Mouse (Mus musculus) stomach, embryonic 14.5 days (tissue): ENCODE data around the gene Sos2. TPM values are rescaled to one million over a fixed set of nuclear protein-coding genes. Genes with fewer than 3 reads are reported as not detected.

Source experiments
- ATAC-seq: fragments of 200-750 bp; cut with Nextera tagmentation; 2 replicates; pipeline ENCODE4 v1.8.0; 2017; ENCODE audit warnings: low read depth, moderate TSS enrichment; ENCODE audit not compliant: insufficient number of reproducible peaks, insufficient read depth, low FRiP score
- H3K27ac ChIP-seq: fragments of 300-500 bp; sonication (generic); 2 replicates; pipeline ENCODE4 v1.5.1; 2014; ENCODE audit warnings: mild to moderate bottlenecking, low read length, moderate library complexity, mixed read lengths
- H3K27me3 ChIP-seq: fragments of 300-500 bp; sonication (generic); 2 replicates; pipeline ENCODE4 v1.6.1; 2014; ENCODE audit warnings: low read length, control low read depth, mixed read lengths; ENCODE audit not compliant: control insufficient read depth, insufficient read depth
- H3K36me3 ChIP-seq: fragments of 300-500 bp; sonication (generic); 2 replicates; pipeline ENCODE4 v1.6.1; 2014; ENCODE audit warnings: mild to moderate bottlenecking, control low read depth, low read length, moderate library complexity, mixed read lengths; ENCODE audit not compliant: control insufficient read depth, insufficient read depth
- H3K4me1 ChIP-seq: fragments of 300-500 bp; sonication (generic); 2 replicates; pipeline ENCODE4 v1.6.1; 2014; ENCODE audit warnings: low read length, control low read depth, mixed read lengths; ENCODE audit not compliant: control insufficient read depth, insufficient read depth
- H3K4me2 ChIP-seq: fragments of 300-500 bp; sonication (generic); replicated peaks from 2 replicates; pipeline ENCODE4 v1.6.1; 2014; ENCODE audit warnings: low read depth, low read length, control low read depth
- H3K4me3 ChIP-seq: fragments of 300-500 bp; sonication (generic); 2 replicates; pipeline ENCODE4 v1.5.1; 2014; ENCODE audit warnings: low read depth, low read length, control low read depth
- H3K9ac ChIP-seq: fragments of 300-500 bp; sonication (generic); replicated peaks from 2 replicates; pipeline ENCODE4 v1.6.1; 2014; ENCODE audit warnings: low read depth, mild to moderate bottlenecking, control low read depth, low read length, moderate library complexity, mixed read lengths
- H3K9me3 ChIP-seq: fragments of 300-500 bp; sonication (generic); 2 replicates; pipeline ENCODE4 v1.6.1; 2016; ENCODE audit warnings: low read depth, low read length, control low read depth; ENCODE audit not compliant: control insufficient read depth
- WGBS: fragments of 180-500 bp; shearing (Covaris S2); extraction: QIAGEN DNeasy Blood & Tissue Kit; methylation state at CpG from one replicate; pipeline ENCODE4 v1.1.7; 2014; 5-methylcytosine and 5-hydroxymethylcytosine counted together
- polyA plus RNA-seq: library from polyadenylated mRNA; unstranded; fragments of >200 nt; fragmentation: Nextera tagmentation; extraction: Ambion mirVana; gene quantifications from 2 replicates; pipeline ENCODE4 v1.2.1, GENCODE M21; 2014

Gene Sos2
- polyA plus RNA-seq, 1 experiment from 2014 or later = 15.0 TPM

DNA sequence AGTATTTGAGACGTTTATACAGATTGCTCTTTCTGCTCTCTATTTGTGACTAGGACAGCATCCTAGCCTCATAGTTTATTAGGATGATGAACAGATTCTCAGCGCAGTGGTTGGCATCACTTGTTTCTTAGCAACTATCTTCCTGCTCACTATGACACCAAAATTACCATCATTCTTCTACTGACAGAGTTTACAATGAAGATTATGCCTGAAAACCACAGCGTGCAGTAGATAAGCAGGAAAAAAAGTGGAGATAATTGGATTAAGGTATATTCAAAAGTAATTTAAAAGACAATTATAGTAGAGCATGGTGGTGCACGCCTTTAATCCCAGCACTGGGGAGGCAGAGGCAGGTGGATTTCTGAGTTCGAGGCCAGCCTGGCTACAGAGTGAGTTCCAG is 88.5 kb downstream of the Sos2 start:
- H3K27ac ChIP-seq = no peak overlapping the region
- no peak overlapping the region for H3K4me2 ChIP-seq
- H3K4me1 ChIP-seq = no peaks in the 10 kb centered on the region
- WGBS = 86% methylated on average over 5 of the region's 5 CpGs
- no peak overlapping the region for H3K9ac ChIP-seq
- H3K27me3 ChIP-seq = no peaks in the 10 kb centered on the region
- peaks cover 21% of the 10 kb centered on the region for H3K36me3 ChIP-seq
- ATAC-seq = no peak
- H3K4me3 ChIP-seq = no peak overlapping the region
- H3K9me3 ChIP-seq = no peaks in the 10 kb centered on the region

DNA sequence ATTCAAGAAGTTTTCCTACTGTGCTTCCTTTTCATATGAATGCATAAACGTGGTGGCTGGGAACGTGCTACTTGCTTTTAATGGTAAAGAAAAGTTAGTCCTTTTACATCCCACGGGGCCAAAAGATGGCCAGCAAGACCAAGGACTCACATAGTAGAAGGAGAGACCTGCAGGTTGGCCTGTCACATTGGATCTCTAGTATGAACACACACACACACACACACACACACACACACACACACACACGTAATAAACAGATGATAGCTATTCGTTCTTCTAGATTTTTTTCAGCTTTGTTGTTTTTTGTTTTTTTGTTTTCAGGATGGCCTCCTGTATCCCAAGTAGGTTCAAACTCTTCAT is 98.4 kb downstream of the Sos2 start:
- H3K9ac ChIP-seq = peak overlapping the region; percentile 71; the same call in 1 of the 2 replicates
- no peaks in the 10 kb centered on the region for H3K9me3 ChIP-seq
- peak overlapping the region; percentile 78 for H3K4me2 ChIP-seq
- peak overlapping the region; percentile 79 for H3K4me3 ChIP-seq
- H3K27me3 ChIP-seq = no peaks in the 10 kb centered on the region
- no peak for ATAC-seq
- 43% methylated on average over 5 of the region's 5 CpGs for WGBS
- peak overlapping the region; percentile 77 for H3K27ac ChIP-seq
- H3K36me3 ChIP-seq = peaks cover 36% of the 10 kb centered on the region
- 0 out of 2 replicates have a peak, but pooled peaks cover 4% of the 10 kb centered on the region for H3K4me1 ChIP-seq

DNA sequence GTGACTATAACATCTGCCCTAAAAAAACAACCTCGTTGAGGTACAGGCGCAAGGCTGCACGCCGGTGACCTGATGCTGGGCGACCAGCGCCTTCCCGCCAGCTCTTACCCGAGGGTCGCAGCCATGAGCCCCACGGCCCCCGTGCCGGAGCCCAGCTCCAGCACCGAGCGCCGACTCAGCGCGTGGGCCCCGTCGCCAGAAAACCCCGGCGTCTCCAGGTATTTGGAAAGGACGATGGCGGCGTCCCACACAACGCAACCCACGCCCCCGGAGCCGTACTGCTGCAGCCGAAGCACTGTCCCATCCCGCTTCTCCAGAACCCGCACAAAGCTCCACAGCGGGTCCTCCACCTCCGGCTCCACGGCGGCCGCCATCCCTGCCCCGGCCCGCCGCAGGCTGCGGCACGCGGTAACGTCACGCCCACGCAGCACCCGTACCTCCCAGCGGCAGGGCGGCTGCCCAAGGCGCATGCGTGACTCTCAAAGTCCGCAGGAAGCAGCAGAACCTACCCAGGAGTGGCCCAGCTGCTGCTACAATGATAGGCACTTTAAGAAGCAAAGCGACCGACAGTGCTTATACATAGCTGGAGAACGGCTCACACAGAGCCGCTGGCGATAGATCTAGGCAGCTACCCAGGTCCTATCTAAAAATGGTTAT is 98.9 kb downstream of the Sos2 start, which contains the start of gene Vcpkmt:
Gene Vcpkmt, minus strand, starts transcription at position 416 of the 657 bp plus-strand sequence.
- Histone ChIP-seq H3K27ac (peak within 1 kb of the TSS; percentile 77), H3K4me3 (peak within 1 kb of the TSS; percentile 79), H3K4me1 (0 out of 2 replicates have a peak, but pooled peaks cover 4% of the 10 kb centered on the region), H3K9me3 (no peaks in the 10 kb centered on the region), H3K9ac (peak within 1 kb of the TSS; percentile 71), H3K4me2 (peak within 1 kb of the TSS; percentile 78), H3K27me3 (no peaks in the 10 kb centered on the region), H3K36me3 (peaks cover 38% of the 10 kb centered on the region)
- ATAC-seq = peak; percentile 98
- WGBS = under 1% methylated on average over 56 of the region's 56 CpGs

- Histone ChIP-seq H3K4me1 (0 out of 2 replicates have a peak, but pooled peaks cover 4% of the 10 kb centered on the region), H3K4me3 (peak overlapping the region; percentile 79), H3K4me2 (peak overlapping the region; percentile 78), H3K9ac (peak overlapping the region; percentile 71), H3K27ac (peak overlapping the region; percentile 77), H3K9me3 (no peaks in the 10 kb centered on the region), H3K36me3 (peaks cover 38% of the 10 kb centered on the region), H3K27me3 (no peaks in the 10 kb centered on the region)
- no peak for ATAC-seq
- 19% methylated on average over 9 of the region's 9 CpGs for WGBS
Measured at GRCm38 (mm10) chr12:69582216-69582612, 99.4 kb downstream of the Sos2 start.

DNA sequence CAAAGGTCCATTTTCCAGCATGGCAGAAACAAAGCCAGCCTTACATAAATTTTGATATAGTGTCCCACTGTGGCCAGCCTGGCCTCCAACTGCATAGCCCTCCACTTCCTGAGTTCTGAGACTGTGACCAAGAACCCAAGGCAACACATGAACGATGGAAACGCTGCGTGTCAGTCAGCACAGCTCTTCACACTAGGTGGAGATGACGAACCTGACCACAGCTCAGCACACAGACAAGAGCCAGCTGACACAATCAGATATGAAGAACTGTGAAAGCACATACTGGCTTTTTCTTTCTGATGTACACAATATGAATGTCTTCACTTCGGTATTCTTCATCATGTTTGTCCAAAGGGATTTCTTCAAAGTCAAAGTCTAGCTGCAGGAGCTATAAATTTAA is 102.0 kb downstream of the Sos2 start:
- Histone ChIP-seq H3K36me3 (peaks cover 28% of the 10 kb centered on the region), H3K4me2 (no peak overlapping the region), H3K9ac (no peak overlapping the region), H3K27me3 (no peaks in the 10 kb centered on the region), H3K9me3 (no peaks in the 10 kb centered on the region), H3K27ac (no peak overlapping the region), H3K4me1 (peaks cover 4% of the 10 kb centered on the region; the same call in 1 of the 2 replicates), H3K4me3 (no peak overlapping the region)
- WGBS = 89% methylated on average over 5 of the region's 5 CpGs
- ATAC-seq = no peak

DNA sequence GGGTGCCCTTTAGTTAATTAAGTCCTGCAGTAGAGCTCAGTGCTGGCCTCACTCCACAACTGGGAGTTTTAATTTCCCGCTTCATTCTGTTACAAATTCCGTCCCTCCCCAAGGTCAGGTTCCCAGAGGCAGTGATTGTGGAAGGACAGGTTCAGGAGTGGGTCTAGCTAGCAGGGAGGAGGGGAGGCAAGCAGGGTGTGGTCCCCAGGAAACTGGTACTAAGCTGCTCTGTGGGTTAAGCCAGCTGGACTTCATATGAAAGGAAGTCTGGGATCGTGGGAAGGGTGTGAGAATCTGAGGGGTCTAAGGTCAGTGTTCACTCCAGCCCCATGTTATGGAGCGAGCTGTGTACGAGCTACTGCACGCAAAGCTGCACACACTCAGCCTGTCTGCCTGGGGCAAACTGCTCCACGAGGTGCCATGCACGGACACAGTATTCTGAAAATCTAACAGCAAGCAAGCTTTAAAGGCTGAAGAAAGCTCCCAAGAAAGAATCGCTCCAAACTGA is 105.5 kb downstream of the Sos2 start:
- no peak overlapping the region for H3K4me3 ChIP-seq
- no peak overlapping the region for H3K4me2 ChIP-seq
- H3K9ac ChIP-seq = no peak overlapping the region
- WGBS = 77% methylated on average over 9 of the region's 9 CpGs
- H3K36me3 ChIP-seq = peaks cover 24% of the 10 kb centered on the region
- ATAC-seq = no peak
- H3K27me3 ChIP-seq = no peaks in the 10 kb centered on the region
- no peaks in the 10 kb centered on the region; the same call in 1 of the 2 replicates for H3K4me1 ChIP-seq
- no peaks in the 10 kb centered on the region for H3K9me3 ChIP-seq
- no peak overlapping the region for H3K27ac ChIP-seq

GRCm38 (mm10) chr12:69573916-69574881 is 107.5 kb downstream of the Sos2 start:
- no peaks in the 10 kb centered on the region for H3K9me3 ChIP-seq
- peak overlapping the region; percentile 36 for H3K4me2 ChIP-seq
- ATAC-seq = 0 out of 2 replicates have a peak, but pooled peaks have one; percentile 28
- H3K27ac ChIP-seq = peak overlapping the region; percentile 7; the same call in 1 of the 2 replicates
- 28% methylated on average over 17 of the region's 17 CpGs for WGBS
- peak overlapping the region; percentile 10; the same call in 1 of the 2 replicates for H3K4me3 ChIP-seq
- no peaks in the 10 kb centered on the region for H3K27me3 ChIP-seq
- H3K4me1 ChIP-seq = no peaks in the 10 kb centered on the region; the same call in 1 of the 2 replicates
- H3K36me3 ChIP-seq = peaks cover 18% of the 10 kb centered on the region
- H3K9ac ChIP-seq = no peak overlapping the region

DNA sequence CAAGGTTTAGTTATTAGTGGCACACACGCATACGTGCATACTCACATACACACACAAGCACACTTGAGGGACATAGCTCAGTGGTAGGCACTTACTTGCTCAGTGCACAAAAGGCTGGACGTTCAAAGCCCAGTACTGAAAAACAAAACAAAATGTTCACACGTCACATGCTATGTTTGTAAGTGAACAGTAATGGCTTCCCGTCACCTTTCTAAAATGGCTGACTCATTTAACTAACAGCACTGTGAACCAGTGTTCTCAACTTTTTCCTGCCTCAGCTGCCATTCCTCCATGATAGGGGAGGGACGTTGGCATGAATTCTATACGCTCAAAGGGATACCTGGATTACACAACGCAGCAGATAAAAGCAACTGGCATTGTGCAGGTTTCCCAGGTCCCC is 108.4 kb downstream of the Sos2 start:
- Histone ChIP-seq H3K4me2 (no peak overlapping the region), H3K27ac (no peak overlapping the region), H3K4me3 (no peak overlapping the region), H3K9me3 (no peaks in the 10 kb centered on the region), H3K4me1 (no peaks in the 10 kb centered on the region; the same call in 1 of the 2 replicates), H3K27me3 (no peaks in the 10 kb centered on the region), H3K36me3 (peaks cover 11% of the 10 kb centered on the region; the same call in 1 of the 2 replicates), H3K9ac (no peak overlapping the region)
- WGBS = 84% methylated on average over 8 of the region's 8 CpGs
- ATAC-seq = no peak
